Mouse (Mus musculus): ENCODE data around the gene Atpaf1. TPM values are rescaled to one million over a fixed set of nuclear protein-coding genes. Genes with fewer than 3 reads are reported as not detected.

Gene Atpaf1
- polyA plus RNA-seq, 1 experiment = 15.7 TPM

DNA sequence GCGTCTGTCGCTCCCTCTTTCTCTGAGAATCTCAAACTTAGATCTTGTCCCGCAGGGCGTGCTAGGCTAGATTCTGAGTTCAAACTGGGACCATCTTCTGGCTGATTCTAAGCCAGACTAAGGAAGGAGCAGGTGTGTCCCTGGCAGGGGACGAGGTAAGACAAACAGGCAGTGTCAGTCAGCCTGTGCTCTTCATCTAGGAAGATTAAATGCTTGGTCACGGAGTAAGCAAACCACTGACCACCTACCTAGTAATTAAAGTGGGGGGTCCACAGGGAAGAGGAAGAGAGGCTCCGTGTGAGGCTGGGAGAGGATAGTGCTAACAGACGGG lies 43.9 kb downstream of the Atpaf1 start:
- Histone ChIP-seq H3K27me3 (ENCODE audit: control insufficient read depth, insufficient read depth, insufficient read length) (no peaks in the 10 kb centered on the region), H3K79me3 (ENCODE audit: low read depth) (no peaks in the 10 kb centered on the region), H3ac (ENCODE audit: control insufficient read depth, insufficient read length, low read depth) (peak overlapping the region; percentile 68), H3K36me3 (ENCODE audit: control insufficient read depth, insufficient read depth) (peaks cover 4% of the 10 kb centered on the region), H3K4me3 (ENCODE audit: insufficient read depth, poor library complexity, severe bottlenecking) (peak overlapping the region; percentile 79), H3K79me2 (ENCODE audit: control insufficient read depth, insufficient read depth) (peaks cover 15% of the 10 kb centered on the region)
- TF ChIP-seq MYOG (IDR thresholded peaks at IDR 0.05; ENCODE audit: control insufficient read depth, extremely low read depth, insufficient read length) (no peak), FOSL1 (IDR thresholded peaks at IDR 0.05; ENCODE audit: insufficient read depth, low read length, poor library complexity, severe bottlenecking) (no peak), CTCF (IDR thresholded peaks at IDR 0.05; ENCODE audit: control insufficient read depth, insufficient read depth, insufficient read length) (no peak), MAX (IDR thresholded peaks at IDR 0.05) (no peak), CEBPB (IDR thresholded peaks at IDR 0.05; ENCODE audit: low read depth) (no peak), USF1 (IDR thresholded peaks at IDR 0.05; ENCODE audit: low read depth) (no peak), MYOD1 (IDR thresholded peaks at IDR 0.05; ENCODE audit: control insufficient read depth, insufficient read length, low read depth) (no peak)

DNA sequence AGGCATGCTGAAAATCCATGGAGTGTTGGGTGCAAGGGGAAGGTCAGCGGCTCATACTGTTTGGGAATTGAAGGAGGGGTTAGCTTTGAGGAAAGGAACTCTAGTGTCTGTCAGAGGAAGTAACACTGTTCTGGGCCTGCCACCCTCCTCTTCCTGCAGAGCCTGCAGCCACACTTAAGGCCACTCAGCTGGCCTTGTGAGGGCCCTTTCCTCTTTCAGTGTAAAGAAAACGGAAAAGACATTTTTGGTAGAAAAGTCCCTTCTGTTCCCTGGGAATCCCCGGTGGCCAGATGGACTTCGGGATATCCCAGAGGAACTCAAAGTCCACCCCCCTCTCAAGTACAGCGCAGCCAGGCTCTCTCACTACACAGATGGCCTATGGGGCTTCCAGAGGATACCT lies 45.9 kb downstream of the Atpaf1 start:
- no peak for TF ChIP-seq CEBPB (IDR thresholded peaks at IDR 0.05; ENCODE audit: low read depth)
- Histone ChIP-seq H3K27me3 (ENCODE audit: control insufficient read depth, insufficient read depth, insufficient read length) (no peaks in the 10 kb centered on the region), H3K4me3 (ENCODE audit: insufficient read depth, poor library complexity, severe bottlenecking) (no peak overlapping the region)

DNA sequence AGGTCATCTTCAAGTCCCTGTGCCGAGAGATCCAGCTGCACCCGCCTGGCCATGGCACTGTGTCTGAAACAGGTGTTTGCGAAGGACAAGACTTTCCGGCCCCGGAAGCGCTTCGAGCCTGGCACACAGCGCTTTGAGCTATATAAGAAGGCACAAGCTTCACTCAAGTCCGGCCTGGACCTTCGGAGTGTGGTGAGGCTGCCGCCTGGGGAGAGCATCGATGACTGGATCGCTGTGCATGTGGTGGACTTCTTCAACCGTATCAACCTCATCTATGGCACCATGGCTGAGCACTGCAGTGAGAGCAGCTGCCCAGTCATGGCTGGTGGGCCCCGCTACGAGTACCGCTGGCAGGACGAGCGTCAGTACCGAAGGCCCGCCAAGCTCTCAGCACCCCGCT lies 46.6 kb downstream of the Atpaf1 start:
- TF ChIP-seq CEBPB (IDR thresholded peaks at IDR 0.05; ENCODE audit: low read depth) (no peak), MYOD1 (IDR thresholded peaks at IDR 0.05; ENCODE audit: control insufficient read depth, insufficient read length, low read depth) (no peak), MAX (IDR thresholded peaks at IDR 0.05) (no peak), FOSL1 (IDR thresholded peaks at IDR 0.05; ENCODE audit: insufficient read depth, low read length, poor library complexity, severe bottlenecking) (no peak), CTCF (IDR thresholded peaks at IDR 0.05; ENCODE audit: control insufficient read depth, insufficient read depth, insufficient read length) (no peak), USF1 (IDR thresholded peaks at IDR 0.05; ENCODE audit: low read depth) (no peak), MYOG (IDR thresholded peaks at IDR 0.05; ENCODE audit: control insufficient read depth, extremely low read depth, insufficient read length) (no peak)
- no peaks in the 10 kb centered on the region for H3K27me3 ChIP-seq (ENCODE audit: control insufficient read depth, insufficient read depth, insufficient read length)
- H3K4me3 ChIP-seq (ENCODE audit: insufficient read depth, poor library complexity, severe bottlenecking) = no peak overlapping the region
- H3ac ChIP-seq (ENCODE audit: control insufficient read depth, insufficient read length, low read depth) = no peak overlapping the region
- H3K36me3 ChIP-seq (ENCODE audit: control insufficient read depth, insufficient read depth) = peaks cover 21% of the 10 kb centered on the region
- H3K79me3 ChIP-seq (ENCODE audit: low read depth) = no peaks in the 10 kb centered on the region
- peaks cover 15% of the 10 kb centered on the region for H3K79me2 ChIP-seq (ENCODE audit: control insufficient read depth, insufficient read depth)

More for the DNA sequence above, 45.9 kb downstream of the Atpaf1 start:
- H3K79me3 ChIP-seq (ENCODE audit: low read depth) = no peaks in the 10 kb centered on the region
- peaks cover 20% of the 10 kb centered on the region for H3K36me3 ChIP-seq (ENCODE audit: control insufficient read depth, insufficient read depth)
- no peak overlapping the region for H3ac ChIP-seq (ENCODE audit: control insufficient read depth, insufficient read length, low read depth)
- H3K79me2 ChIP-seq (ENCODE audit: control insufficient read depth, insufficient read depth) = peaks cover 15% of the 10 kb centered on the region

DNA sequence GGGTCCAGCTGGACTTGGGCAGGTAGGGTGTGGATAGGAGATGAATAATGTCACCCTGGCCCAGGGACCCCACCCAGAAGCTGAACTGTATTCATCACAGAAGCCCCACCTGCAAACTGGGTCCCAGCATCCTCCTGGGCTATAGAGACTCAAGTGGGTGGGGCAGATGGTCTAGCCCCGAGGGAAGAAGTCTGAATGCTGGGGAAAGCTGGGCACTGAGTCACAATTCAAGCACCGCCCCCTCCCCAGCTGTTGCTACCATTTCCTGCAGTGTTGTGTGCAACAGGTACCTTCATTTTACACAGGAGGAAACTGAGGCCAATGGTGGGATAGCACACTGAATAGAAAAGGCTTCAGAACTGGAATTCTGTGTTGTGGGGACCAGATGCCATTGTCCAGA lies 47.4 kb downstream of the Atpaf1 start:
- H3K36me3 ChIP-seq (ENCODE audit: control insufficient read depth, insufficient read depth) = peaks cover 21% of the 10 kb centered on the region
- no peaks in the 10 kb centered on the region for H3K27me3 ChIP-seq (ENCODE audit: control insufficient read depth, insufficient read depth, insufficient read length)
- TF ChIP-seq FOSL1 (IDR thresholded peaks at IDR 0.05; ENCODE audit: insufficient read depth, low read length, poor library complexity, severe bottlenecking) = no peak
- peak; percentile 36 for TF ChIP-seq MYOD1 (IDR thresholded peaks at IDR 0.05; ENCODE audit: control insufficient read depth, insufficient read length, low read depth)
- H3K79me3 ChIP-seq (ENCODE audit: low read depth) = no peaks in the 10 kb centered on the region
- H3ac ChIP-seq (ENCODE audit: control insufficient read depth, insufficient read length, low read depth) = no peak overlapping the region
- peaks cover 15% of the 10 kb centered on the region for H3K79me2 ChIP-seq (ENCODE audit: control insufficient read depth, insufficient read depth)
- no peak overlapping the region for H3K4me3 ChIP-seq (ENCODE audit: insufficient read depth, poor library complexity, severe bottlenecking)

DNA sequence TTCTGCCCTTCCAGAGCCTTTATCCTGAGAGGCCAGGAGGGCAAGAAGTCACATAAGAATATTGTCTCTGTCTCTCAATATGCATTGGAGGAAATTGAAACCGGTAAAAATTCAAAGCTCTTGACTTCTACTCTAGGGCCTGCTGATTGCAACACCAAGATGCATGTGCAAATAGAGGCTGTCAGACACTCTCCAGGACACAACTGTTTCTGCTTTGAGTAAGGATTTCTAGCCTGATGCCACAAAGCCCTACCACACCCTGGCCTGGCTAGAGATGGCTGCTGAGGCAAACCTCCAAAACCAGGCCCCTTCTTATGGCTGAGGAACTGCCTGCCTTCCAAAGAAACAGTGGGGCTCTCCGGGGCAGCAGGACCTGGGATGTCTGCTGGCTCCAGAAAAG lies 51.0 kb downstream of the Atpaf1 start:
- H3K4me3 ChIP-seq (ENCODE audit: insufficient read depth, poor library complexity, severe bottlenecking) = no peak overlapping the region
- no peak for TF ChIP-seq MYOD1 (IDR thresholded peaks at IDR 0.05; ENCODE audit: control insufficient read depth, insufficient read length, low read depth)
- no peak for TF ChIP-seq CEBPB (IDR thresholded peaks at IDR 0.05; ENCODE audit: low read depth)
- no peak for TF ChIP-seq MAX (IDR thresholded peaks at IDR 0.05)
- TF ChIP-seq MYOG (IDR thresholded peaks at IDR 0.05; ENCODE audit: control insufficient read depth, extremely low read depth, insufficient read length) = no peak
- TF ChIP-seq CTCF (IDR thresholded peaks at IDR 0.05; ENCODE audit: control insufficient read depth, insufficient read depth, insufficient read length) = no peak
- TF ChIP-seq FOSL1 (IDR thresholded peaks at IDR 0.05; ENCODE audit: insufficient read depth, low read length, poor library complexity, severe bottlenecking) = no peak
- no peak for TF ChIP-seq USF1 (IDR thresholded peaks at IDR 0.05; ENCODE audit: low read depth)

DNA sequence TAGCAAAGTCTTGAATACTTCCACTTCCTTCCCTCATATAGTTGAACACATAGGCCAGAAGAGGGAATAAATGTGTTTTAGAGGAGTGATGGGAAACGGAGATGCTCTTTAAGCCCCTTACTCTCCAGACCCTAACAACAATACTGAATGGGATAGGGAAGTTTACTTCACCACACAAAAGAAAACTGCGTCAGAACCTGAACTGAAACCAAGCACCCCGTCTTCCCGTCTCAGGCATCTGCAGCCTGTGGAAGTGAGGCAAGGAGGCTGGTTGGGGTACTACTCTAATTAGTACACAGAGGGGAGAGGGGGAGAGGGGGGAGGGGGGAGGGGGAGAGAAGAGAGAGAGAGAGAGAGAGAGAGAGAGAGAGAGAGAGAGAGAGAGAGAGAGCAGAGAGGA lies 53.6 kb downstream of the Atpaf1 start:
- TF ChIP-seq CTCF (IDR thresholded peaks at IDR 0.05; ENCODE audit: control insufficient read depth, insufficient read depth, insufficient read length) = no peak
- TF ChIP-seq CEBPB (IDR thresholded peaks at IDR 0.05; ENCODE audit: low read depth) = no peak
- TF ChIP-seq FOSL1 (IDR thresholded peaks at IDR 0.05; ENCODE audit: insufficient read depth, low read length, poor library complexity, severe bottlenecking) = no peak
- no peak for TF ChIP-seq MYOD1 (IDR thresholded peaks at IDR 0.05; ENCODE audit: control insufficient read depth, insufficient read length, low read depth)
- no peak for TF ChIP-seq MYOG (IDR thresholded peaks at IDR 0.05; ENCODE audit: control insufficient read depth, extremely low read depth, insufficient read length)
- TF ChIP-seq MAX (IDR thresholded peaks at IDR 0.05) = no peak
- TF ChIP-seq USF1 (IDR thresholded peaks at IDR 0.05; ENCODE audit: low read depth) = no peak
- Histone ChIP-seq H3K27me3 (ENCODE audit: control insufficient read depth, insufficient read depth, insufficient read length) (no peaks in the 10 kb centered on the region), H3K79me2 (ENCODE audit: control insufficient read depth, insufficient read depth) (peaks cover 13% of the 10 kb centered on the region), H3K36me3 (ENCODE audit: control insufficient read depth, insufficient read depth) (peaks cover 18% of the 10 kb centered on the region), H3K79me3 (ENCODE audit: low read depth) (no peaks in the 10 kb centered on the region), H3ac (ENCODE audit: control insufficient read depth, insufficient read length, low read depth) (no peak overlapping the region), H3K4me3 (ENCODE audit: insufficient read depth, poor library complexity, severe bottlenecking) (no peak overlapping the region)

More for the DNA sequence above, 51.0 kb downstream of the Atpaf1 start:
- Histone ChIP-seq H3ac (ENCODE audit: control insufficient read depth, insufficient read length, low read depth) (no peak overlapping the region), H3K36me3 (ENCODE audit: control insufficient read depth, insufficient read depth) (peaks cover 21% of the 10 kb centered on the region), H3K79me3 (ENCODE audit: low read depth) (no peaks in the 10 kb centered on the region), H3K79me2 (ENCODE audit: control insufficient read depth, insufficient read depth) (peaks cover 2% of the 10 kb centered on the region), H3K27me3 (ENCODE audit: control insufficient read depth, insufficient read depth, insufficient read length) (no peaks in the 10 kb centered on the region)
